In the genomic region with DNA sequence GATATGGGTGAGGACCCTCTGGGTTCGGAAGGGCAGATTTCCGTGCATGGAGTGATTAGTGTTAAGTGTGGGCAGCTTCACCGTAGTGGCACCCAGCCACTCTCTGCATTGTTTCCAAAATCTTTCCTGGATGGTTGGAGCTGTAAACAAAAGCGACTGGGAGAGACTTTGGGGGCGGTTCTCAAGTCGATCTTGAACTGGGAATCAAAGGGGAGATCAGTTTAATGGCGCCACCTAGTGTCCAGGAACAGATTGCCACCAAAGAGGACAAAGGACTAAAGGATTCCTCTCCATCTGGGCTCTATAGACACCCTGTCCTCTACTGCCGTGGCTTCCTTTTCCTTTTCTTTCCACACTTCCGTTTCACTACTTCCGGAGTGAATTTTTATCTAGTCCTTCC, we compare ENCODE assay signal across 1 mouse cellular context.
TF ChIP-seq lines count a peak whose summit lies in the region.

No protein-coding gene starts in this region.

TF ChIP-seq in MEL, 35 proteins besides CTCF, POLR2A, EP300 and RAD21 (continued from another document):
- TF ChIP-seq GATA1 (IDR thresholded peaks at IDR 0.05; ENCODE audit: low read depth, low read length) (0 out of 2 replicates have a peak, but pooled peaks have one; percentile 49), USF1 (IDR thresholded peaks at IDR 0.05; ENCODE audit: low read depth, low read length) (no peak), MXI1 (IDR thresholded peaks at IDR 0.05; ENCODE audit: low read depth, low read length) (no peak)
TF ChIP-seq in MEL: peak in this region for 6.
